Mouse (Mus musculus): Measurements from ENCODE around the gene Plbd2. TPM values are rescaled to one million over a fixed set of nuclear protein-coding genes. Genes with fewer than 3 reads are reported as not detected.

The Plbd2 gene
- total RNA-seq, 2 experiments from 2014 or later: 8.7 to 20.8 TPM

DNA sequence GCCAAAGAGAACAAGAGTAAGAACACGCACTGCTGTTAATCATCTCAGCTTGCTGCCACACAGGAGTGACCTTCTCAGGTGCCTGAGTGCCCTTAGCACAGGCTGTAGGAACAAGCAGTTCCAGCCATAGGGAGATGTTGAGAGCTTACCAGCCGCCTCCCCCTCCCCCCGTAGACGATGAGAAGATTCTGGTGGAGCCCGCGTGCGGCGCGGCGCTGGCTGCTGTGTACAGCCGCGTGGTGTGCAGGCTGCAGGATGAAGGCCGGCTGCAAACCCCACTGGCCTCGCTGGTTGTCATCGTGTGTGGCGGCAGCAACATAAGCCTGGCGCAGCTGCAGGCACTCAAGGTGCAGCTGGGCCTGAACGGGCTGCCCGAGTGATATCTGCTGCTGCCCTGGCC lies 20.0 kb downstream of the Plbd2 start:
- ATAC-seq (replicated peaks; ENCODE audit: low FRiP score, low TSS enrichment, poor library complexity, severe bottlenecking): no peak

DNA sequence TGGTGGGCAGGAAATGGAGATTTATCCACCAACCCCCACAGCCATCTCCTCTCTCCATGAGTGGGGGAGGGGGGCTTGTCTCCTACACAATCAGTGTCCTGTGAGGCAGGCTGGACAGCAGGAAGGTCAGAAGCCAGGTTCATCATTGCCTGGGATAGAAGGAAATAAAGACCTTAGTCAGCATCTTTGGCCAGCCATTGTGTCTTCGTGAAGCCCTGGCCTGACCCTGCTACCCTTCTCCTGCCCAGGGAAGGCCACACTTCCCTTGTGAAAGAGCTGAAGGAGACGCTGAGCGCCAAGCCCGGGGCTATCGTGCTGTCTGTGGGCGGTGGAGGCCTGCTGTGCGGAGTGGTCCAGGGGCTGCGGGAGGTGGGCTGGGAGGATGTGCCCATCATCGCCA lies 22.2 kb downstream of the Plbd2 start:
- ATAC-seq (replicated peaks; ENCODE audit: low FRiP score, low TSS enrichment, poor library complexity, severe bottlenecking): no peak

- no peak for ATAC-seq (replicated peaks; ENCODE audit: low FRiP score, low TSS enrichment, poor library complexity, severe bottlenecking)
Observed at GRCm38 (mm10) chr5:120479538-120479937, 23.9 kb downstream of the Plbd2 start.

DNA sequence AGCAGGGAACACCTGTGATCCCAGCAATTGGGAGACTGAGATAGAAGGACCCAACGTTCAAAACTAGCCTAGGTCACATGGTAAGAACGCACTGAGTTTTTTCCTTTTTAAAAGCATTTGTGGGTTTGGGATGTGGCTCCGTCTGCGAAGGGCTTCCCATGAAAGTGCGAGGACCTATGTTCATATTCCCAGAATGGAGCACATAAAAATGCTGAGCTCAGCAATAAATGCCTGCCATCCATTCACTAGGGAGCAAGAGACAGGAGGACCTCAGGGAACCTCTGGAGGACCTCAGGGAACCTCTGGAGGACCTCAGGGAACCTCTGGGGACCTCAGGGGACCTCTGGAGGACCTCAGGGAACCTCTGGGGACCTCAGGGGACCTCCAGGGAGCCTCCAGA lies 25.4 kb downstream of the Plbd2 start:
- no peak for ATAC-seq (replicated peaks; ENCODE audit: low FRiP score, low TSS enrichment, poor library complexity, severe bottlenecking)

DNA sequence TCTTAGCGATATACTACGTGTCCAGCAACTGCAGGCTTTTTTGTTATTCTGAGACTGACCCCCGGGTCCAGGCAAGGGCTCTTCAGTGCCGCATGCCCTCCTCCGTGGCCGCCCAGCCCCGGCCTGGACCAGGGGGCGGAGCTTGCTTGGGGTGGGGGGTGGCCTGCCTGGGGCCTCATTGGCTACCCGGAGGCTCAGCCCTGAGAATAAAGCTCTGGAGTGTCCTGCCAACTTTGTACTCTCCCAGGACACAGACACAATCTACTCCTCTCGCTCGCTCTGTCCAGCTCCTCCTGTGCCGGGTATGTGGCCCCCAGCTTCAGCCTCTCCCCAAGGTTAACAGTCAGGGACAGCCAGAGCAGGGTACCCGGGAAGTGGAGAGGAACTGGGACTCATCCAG lies 27.1 kb downstream of the Plbd2 start, which contains the start of gene Sds:
TSS of gene Sds (plus strand) at position 231 of the 400 bp plus-strand sequence.
- ATAC-seq (replicated peaks; ENCODE audit: low FRiP score, low TSS enrichment, poor library complexity, severe bottlenecking): no peak

- peak; percentile 48; the same call in 1 of the 2 replicates for ATAC-seq (replicated peaks; ENCODE audit: low FRiP score, low TSS enrichment, poor library complexity, severe bottlenecking)
Observed at GRCm38 (mm10) chr5:120475861-120476260, 27.6 kb downstream of the Plbd2 start.

DNA sequence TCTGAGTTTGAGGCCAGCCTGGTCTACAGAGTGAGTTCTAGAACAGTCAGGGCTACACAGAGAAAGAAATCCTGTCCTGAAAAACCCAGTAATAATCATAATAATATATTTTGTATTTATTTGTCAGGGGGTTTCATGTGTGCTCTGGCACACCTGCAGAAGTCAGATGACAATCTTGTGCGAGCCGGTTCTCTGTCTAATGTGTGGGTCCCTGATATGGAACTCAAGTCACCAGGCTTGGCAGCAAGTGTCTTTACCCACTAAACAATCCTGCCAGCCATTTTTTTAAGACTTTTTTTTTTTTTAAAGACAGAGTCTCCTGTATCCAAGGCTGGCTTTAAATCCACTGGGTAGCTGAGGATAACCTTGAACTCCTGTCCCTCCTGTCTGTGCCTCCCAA lies 30.1 kb downstream of the Plbd2 start:
- peak; percentile 45 for ATAC-seq (replicated peaks; ENCODE audit: low FRiP score, low TSS enrichment, poor library complexity, severe bottlenecking)

- no peak for ATAC-seq (replicated peaks; ENCODE audit: low FRiP score, low TSS enrichment, poor library complexity, severe bottlenecking)
Observed at GRCm38 (mm10) chr5:120472770-120473169, 30.7 kb downstream of the Plbd2 start, which contains the start of gene Sdsl. Gene Sdsl (minus strand): TSS chr5:120472810.

DNA sequence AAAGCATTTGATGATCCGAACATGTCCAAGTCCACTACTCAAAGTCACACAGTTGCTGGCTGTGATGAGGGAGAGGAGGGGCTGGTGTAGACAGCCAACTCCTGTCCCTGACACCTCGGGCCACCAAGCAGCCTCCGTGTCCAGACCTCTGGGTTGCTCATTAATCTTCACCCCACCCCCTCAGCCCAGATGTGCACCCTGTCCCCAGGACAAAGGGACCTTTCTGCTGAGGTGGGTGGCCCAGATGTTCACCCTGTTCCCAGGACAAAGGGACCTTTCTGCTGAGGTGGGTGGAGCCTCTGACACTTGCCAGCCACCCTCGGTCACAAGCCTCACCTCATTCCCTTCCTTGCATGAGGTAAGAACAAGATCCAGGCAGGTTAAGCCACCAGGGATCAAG lies 31.9 kb downstream of the Plbd2 start:
- ATAC-seq (replicated peaks; ENCODE audit: low FRiP score, low TSS enrichment, poor library complexity, severe bottlenecking): no peak

DNA sequence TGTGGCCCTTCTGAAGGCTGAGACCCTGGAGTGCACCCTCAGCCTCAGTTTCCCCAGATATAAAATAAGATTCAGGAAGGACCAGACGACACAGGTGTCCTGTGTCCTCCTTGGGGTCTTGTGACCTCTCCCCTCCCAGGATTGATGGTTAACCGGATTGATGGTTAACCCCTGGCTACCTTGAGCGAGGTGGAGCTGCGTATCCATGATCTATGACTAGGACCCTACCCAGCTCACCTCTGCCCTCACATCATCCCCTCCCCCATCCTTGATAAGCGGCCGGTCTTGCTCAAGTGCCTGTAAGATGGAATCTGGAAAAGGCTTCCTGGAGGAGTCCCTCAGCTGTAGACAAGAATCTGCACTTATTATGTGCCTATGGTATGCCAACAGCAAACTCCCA lies 34.6 kb downstream of the Plbd2 start:
- no peak for ATAC-seq (replicated peaks; ENCODE audit: low FRiP score, low TSS enrichment, poor library complexity, severe bottlenecking)

DNA sequence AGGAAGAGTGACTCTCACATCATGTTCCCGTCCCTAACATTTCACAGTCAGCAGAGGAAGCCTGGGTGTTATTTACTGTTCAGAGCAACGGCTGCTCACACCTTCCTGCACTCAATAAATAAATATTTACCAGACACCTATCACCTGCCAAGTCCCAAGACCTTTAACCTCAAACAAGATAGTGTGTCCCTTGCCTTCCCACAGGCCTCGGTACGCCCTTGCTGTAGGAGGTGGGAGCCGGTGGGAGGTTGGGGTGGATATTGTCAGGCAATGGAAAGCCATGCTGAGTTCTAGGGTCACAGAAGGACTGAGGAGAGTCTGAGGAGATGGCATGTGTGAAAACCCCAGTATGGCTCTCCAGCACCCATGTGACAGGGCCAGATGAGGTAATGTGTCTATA lies 35.1 kb downstream of the Plbd2 start:
- no peak for ATAC-seq (replicated peaks; ENCODE audit: low FRiP score, low TSS enrichment, poor library complexity, severe bottlenecking)

GRCm38 (mm10) chr5:120467026-120467425 lies 36.4 kb downstream of the Plbd2 start:
- peak; percentile 51 for ATAC-seq (replicated peaks; ENCODE audit: low FRiP score, low TSS enrichment, poor library complexity, severe bottlenecking)

- ATAC-seq (replicated peaks; ENCODE audit: low FRiP score, low TSS enrichment, poor library complexity, severe bottlenecking): peak; percentile 89
Observed at GRCm38 (mm10) chr5:120465860-120466259, 37.6 kb downstream of the Plbd2 start.

DNA sequence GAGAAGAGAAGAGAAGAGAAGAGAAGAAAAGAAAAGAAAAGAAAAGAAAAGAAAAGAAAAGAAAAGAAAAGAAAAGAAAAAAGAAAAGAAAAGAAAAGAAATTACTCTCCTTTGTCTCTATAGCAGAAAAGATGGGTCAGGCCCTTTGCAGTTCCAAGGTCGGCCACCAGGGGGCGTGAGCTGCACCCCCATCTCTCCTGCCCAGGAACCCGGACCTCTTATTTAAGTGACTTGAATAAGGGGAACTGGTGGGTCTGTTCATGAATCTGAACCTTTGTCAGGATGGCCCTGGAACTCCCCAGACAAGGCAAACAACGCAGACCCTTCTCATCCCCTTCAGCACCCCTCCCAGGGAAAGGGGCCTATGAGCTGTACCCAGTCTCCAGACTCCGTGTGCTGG lies 38.4 kb downstream of the Plbd2 start:
- ATAC-seq (replicated peaks; ENCODE audit: low FRiP score, low TSS enrichment, poor library complexity, severe bottlenecking): no peak

DNA sequence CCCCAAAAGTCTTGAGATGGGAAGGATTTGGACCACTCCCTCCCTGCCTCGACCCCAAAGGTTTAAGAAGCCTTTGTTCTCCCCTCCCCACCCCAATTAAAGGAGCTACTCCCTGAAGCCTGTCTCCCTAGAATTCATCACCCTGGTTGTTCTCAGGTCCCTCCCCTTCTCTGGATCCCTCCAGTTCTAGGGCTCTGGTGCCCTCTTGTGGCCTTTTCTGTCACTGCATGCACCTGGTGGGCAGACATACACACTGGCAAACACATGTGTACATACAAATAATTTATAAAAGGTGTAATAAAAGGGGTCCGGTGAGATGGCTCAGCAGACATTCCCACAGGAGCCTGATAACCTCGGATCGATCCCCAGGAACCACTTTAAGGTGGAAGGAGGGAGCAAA lies 39.1 kb downstream of the Plbd2 start:
- no peak for ATAC-seq (replicated peaks; ENCODE audit: low FRiP score, low TSS enrichment, poor library complexity, severe bottlenecking)

- no peak for ATAC-seq (replicated peaks; ENCODE audit: low FRiP score, low TSS enrichment, poor library complexity, severe bottlenecking)
Observed at GRCm38 (mm10) chr5:120461902-120462301, 41.5 kb downstream of the Plbd2 start.

DNA sequence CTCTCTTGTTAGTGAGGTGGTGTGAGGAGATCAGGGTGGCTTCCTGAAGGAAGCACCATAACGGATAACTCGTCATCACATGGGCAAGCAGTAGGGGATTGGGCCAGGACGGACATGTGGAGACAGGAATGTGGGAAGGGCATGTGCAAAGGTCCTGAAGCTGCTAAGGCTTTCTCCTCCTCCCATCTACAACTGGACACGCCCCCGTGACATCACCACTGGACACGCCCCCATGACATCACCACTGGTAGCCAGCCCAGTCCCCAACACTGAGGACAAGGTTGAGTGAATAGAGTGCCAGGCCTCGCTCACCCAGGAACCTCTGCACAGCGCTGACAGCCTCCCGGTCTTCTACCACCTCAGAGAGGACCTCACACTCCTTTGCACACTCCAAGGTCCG lies 44.3 kb downstream of the Plbd2 start:
- no peak; the same call in 1 of the 2 replicates for ATAC-seq (replicated peaks; ENCODE audit: low FRiP score, low TSS enrichment, poor library complexity, severe bottlenecking)

- no peak for ATAC-seq (replicated peaks; ENCODE audit: low FRiP score, low TSS enrichment, poor library complexity, severe bottlenecking)
Observed at GRCm38 (mm10) chr5:120457628-120458027, 45.8 kb downstream of the Plbd2 start.

- no peak for ATAC-seq (replicated peaks; ENCODE audit: low FRiP score, low TSS enrichment, poor library complexity, severe bottlenecking)
Observed at GRCm38 (mm10) chr5:120456841-120457554, 46.4 kb downstream of the Plbd2 start.

DNA sequence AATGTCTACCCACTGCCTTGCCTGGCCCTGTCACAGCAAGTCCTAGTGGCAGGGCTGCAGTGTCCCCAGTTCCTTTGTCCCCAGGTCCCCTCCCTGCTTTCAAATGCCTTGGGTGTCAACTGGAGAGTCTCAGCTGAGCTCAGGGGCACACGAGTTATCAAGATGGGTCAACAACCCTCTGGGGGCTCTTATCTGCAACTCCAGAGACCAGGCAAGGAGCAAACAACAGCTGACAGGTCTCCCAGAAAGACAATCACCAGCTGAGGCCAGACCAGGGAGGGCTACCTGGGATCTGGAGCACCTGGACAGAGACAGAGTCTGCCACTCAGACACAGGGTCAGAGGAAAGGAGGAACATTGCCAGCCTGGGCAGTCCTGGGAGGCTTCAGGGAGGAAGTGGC lies 47.2 kb downstream of the Plbd2 start:
- 0 out of 2 replicates have a peak, but pooled peaks have one; percentile 27 for ATAC-seq (replicated peaks; ENCODE audit: low FRiP score, low TSS enrichment, poor library complexity, severe bottlenecking)

DNA sequence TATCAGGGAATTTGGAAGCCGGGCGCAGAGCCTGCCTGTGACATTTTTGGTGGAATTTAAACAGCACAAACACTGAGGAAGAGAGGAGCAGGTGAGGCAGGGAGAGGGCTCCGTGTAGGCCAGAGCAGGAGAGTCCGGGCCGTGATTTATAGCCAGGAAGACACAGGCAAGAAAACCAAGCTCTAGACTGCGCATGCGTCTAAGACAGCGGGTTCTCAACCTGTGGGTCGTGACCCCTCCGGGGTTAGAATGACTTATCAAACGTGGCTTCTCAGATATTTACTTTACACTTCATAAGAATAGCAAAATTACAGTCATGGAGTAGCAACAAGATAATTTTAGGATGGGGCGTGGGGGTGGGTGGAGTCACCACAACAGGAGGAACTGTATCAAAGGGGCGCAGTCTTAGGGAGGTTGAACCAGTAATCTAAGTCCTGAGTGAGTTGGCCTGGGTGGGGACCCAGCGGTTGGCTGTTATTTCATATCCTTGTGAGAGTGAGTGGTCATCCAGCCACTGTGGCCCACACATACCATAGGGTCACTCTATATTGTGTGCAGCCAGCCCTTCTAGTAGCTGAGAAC lies 48.6 kb downstream of the Plbd2 start:
- peak; percentile 66 for ATAC-seq (replicated peaks; ENCODE audit: low FRiP score, low TSS enrichment, poor library complexity, severe bottlenecking)

Measured in megakaryocyte-erythroid progenitor cell, adult 5-6 weeks (primary cell).